Mouse (Mus musculus) cerebellum, adult 2 months (tissue): ENCODE results near the gene Kank1. TPM values are rescaled to one million over a fixed set of nuclear protein-coding genes. Genes with fewer than 3 reads are reported as not detected.
A peak's percentile ranks its signal among the peaks of the same experiment; 100 is the strongest.

Experiments used
- DNase-seq, 2 experiments: peaks; one replicate each; pipeline ENCODE4 v3.0.0; 2021
- H3K27ac ChIP-seq: fragments of 200-500 bp; 2 replicates; pipeline ENCODE4 v1.5.1; 2012; ENCODE audit warnings: low read length, control low read depth, inconsistent platforms; ENCODE audit not compliant: insufficient read depth
- H3K27me3 ChIP-seq: fragments of 200-500 bp; 2 replicates; pipeline ENCODE4 v1.6.1; 2012; ENCODE audit warnings: inconsistent platforms, mild to moderate bottlenecking, low read length, moderate library complexity; ENCODE audit not compliant: control insufficient read depth, insufficient read depth
- H3K4me1 ChIP-seq: fragments of 200-500 bp; 2 replicates; pipeline ENCODE4 v1.6.1; 2011; ENCODE audit warnings: low read length; ENCODE audit not compliant: control insufficient read depth, insufficient read depth
- H3K4me3 ChIP-seq: fragments of 200-500 bp; replicated peaks from 2 replicates; pipeline ENCODE3; 2011; ENCODE audit warnings: mild to moderate bottlenecking, low read depth, low read length, control low read depth; ENCODE audit not compliant: insufficient read depth
- CTCF ChIP-seq: fragments of 200-500 bp; IDR thresholded peaks from 2 replicates; pipeline ENCODE4 v1.5.1; 2011; ENCODE audit warnings: low read depth, mild to moderate bottlenecking, control low read depth, low read length, moderate library complexity, borderline replicate concordance; ENCODE audit not compliant: insufficient read depth
- POLR2A ChIP-seq: fragments of 200-500 bp; IDR thresholded peaks from 2 replicates; pipeline ENCODE4 v1.6.1; 2011; ENCODE audit warnings: low read length, control low read depth, borderline replicate concordance; ENCODE audit not compliant: insufficient read depth
- WGBS: fragments of 180-500 bp; shearing (Covaris S2); methylation state at CpG from one replicate; pipeline ENCODE4 v1.1.7; 2018; 5-methylcytosine and 5-hydroxymethylcytosine counted together
- polyA plus RNA-seq: library from polyadenylated mRNA; depleted of rRNA; stranded (reverse); fragments of >200 nt; gene quantifications from 2 replicates; pipeline ENCODE4 v1.2.3, GENCODE M21; 2012

The Kank1 gene
- polyA plus RNA-seq, 1 experiment = 12.0 TPM

GRCm38 (mm10) chr19:25327633-25328032, 90.9 kb downstream of the Kank1 start:
- Histone ChIP-seq H3K27ac (no peak overlapping the region), H3K4me3 (no peak overlapping the region), H3K27me3 (no peaks in the 10 kb centered on the region), H3K4me1 (no peaks in the 10 kb centered on the region)
- DNase-seq = no peak
- WGBS = 76% methylated on average over 6 of the region's 6 CpGs
- TF ChIP-seq CTCF = no peak
- TF ChIP-seq POLR2A = no peak

GRCm38 (mm10) chr19:25334360-25334759, 97.6 kb downstream of the Kank1 start:
- Histone ChIP-seq H3K27ac (no peak overlapping the region), H3K27me3 (no peaks in the 10 kb centered on the region), H3K4me1 (no peaks in the 10 kb centered on the region), H3K4me3 (no peak overlapping the region)
- 63% methylated on average over 3 of the region's 3 CpGs for WGBS
- no peak for TF ChIP-seq POLR2A
- peak; percentile 51; the same call in 1 of the 2 replicates for TF ChIP-seq CTCF
- peak in 1 of 2 experiments; percentile 18 for DNase-seq

GRCm38 (mm10) chr19:25336731-25337130, 100.0 kb downstream of the Kank1 start:
- TF ChIP-seq CTCF = no peak
- TF ChIP-seq POLR2A = no peak
- 90% methylated on average over 8 of the region's 8 CpGs for WGBS
- no peak for DNase-seq
- Histone ChIP-seq H3K27ac (no peak overlapping the region), H3K4me3 (no peak overlapping the region), H3K4me1 (no peaks in the 10 kb centered on the region), H3K27me3 (no peaks in the 10 kb centered on the region)

- 0 out of 2 replicates have a peak, but pooled peaks cover 3% of the 10 kb centered on the region for H3K4me1 ChIP-seq
- peak in 1 of 2 experiments; percentile 11 for DNase-seq
- H3K27me3 ChIP-seq = no peaks in the 10 kb centered on the region
- WGBS = 24% methylated on average over 11 of the region's 11 CpGs
- H3K4me3 ChIP-seq = no peak overlapping the region
- TF ChIP-seq POLR2A (no peak), CTCF (no peak)
- H3K27ac ChIP-seq = no peak overlapping the region
Measured at GRCm38 (mm10) chr19:25340630-25341620, 104.2 kb downstream of the Kank1 start.

GRCm38 (mm10) chr19:25342026-25342425, 105.3 kb downstream of the Kank1 start:
- no peak overlapping the region for H3K27ac ChIP-seq
- no peaks in the 10 kb centered on the region for H3K27me3 ChIP-seq
- 0 out of 2 replicates have a peak, but pooled peaks cover 3% of the 10 kb centered on the region for H3K4me1 ChIP-seq
- DNase-seq = no peak
- WGBS = 74% methylated on average over 5 of the region's 5 CpGs
- no peak overlapping the region for H3K4me3 ChIP-seq
- TF ChIP-seq POLR2A = no peak

GRCm38 (mm10) chr19:25343657-25344322, 107.0 kb downstream of the Kank1 start:
- TF ChIP-seq CTCF = no peak
- no peak for TF ChIP-seq POLR2A
- H3K27ac ChIP-seq = no peak overlapping the region
- WGBS = 9% methylated on average over 16 of the region's 16 CpGs
- no peaks in the 10 kb centered on the region for H3K27me3 ChIP-seq
- DNase-seq = peak; percentile 20 to 23
- 0 out of 2 replicates have a peak, but pooled peaks cover 3% of the 10 kb centered on the region for H3K4me1 ChIP-seq
- H3K4me3 ChIP-seq = peak overlapping the region; percentile 10

GRCm38 (mm10) chr19:25344371-25344770, 107.6 kb downstream of the Kank1 start:
- TF ChIP-seq POLR2A = no peak
- TF ChIP-seq CTCF = no peak
- Histone ChIP-seq H3K4me3 (no peak overlapping the region), H3K27ac (no peak overlapping the region), H3K4me1 (0 out of 2 replicates have a peak, but pooled peaks cover 3% of the 10 kb centered on the region), H3K27me3 (no peaks in the 10 kb centered on the region)
- DNase-seq = no peak
- 11% methylated on average over 6 of the region's 6 CpGs for WGBS
